Mouse (Mus musculus) testis, adult 2 months (tissue): ENCODE measurements around the gene Washc3. TPM values are rescaled to one million over a fixed set of nuclear protein-coding genes. Genes with fewer than 3 reads are reported as not detected.

Experiments used
- H3K27ac ChIP-seq: fragments of 200-500 bp; 2 replicates; pipeline ENCODE4 v1.5.1; 2012; ENCODE audit warnings: low read depth, low read length; ENCODE audit not compliant: control insufficient read depth, insufficient read depth
- H3K27me3 ChIP-seq: fragments of 200-500 bp; 2 replicates; pipeline ENCODE4 v1.6.1; 2012; ENCODE audit warnings: mild to moderate bottlenecking, low read length, moderate library complexity; ENCODE audit not compliant: control insufficient read depth, insufficient read depth
- H3K36me3 ChIP-seq: fragments of 200-500 bp; 2 replicates; pipeline ENCODE4 v1.6.1; 2012; ENCODE audit warnings: mild to moderate bottlenecking, low read length; ENCODE audit not compliant: control insufficient read depth, insufficient read depth
- H3K4me1 ChIP-seq: fragments of 200-500 bp; 2 replicates; pipeline ENCODE4 v1.6.1; 2012; ENCODE audit warnings: low read length; ENCODE audit not compliant: control insufficient read depth, insufficient read depth
- H3K4me3 ChIP-seq: fragments of 200-500 bp; 2 replicates; pipeline ENCODE4 v1.5.1; 2012; ENCODE audit warnings: low read depth, mild to moderate bottlenecking, low read length, moderate library complexity, mixed read lengths; ENCODE audit not compliant: control insufficient read depth
- CTCF ChIP-seq: fragments of 200-500 bp; IDR thresholded peaks from 2 replicates; pipeline ENCODE4 v1.5.1; 2012; ENCODE audit warnings: low read depth, mild to moderate bottlenecking, inconsistent platforms, low read length, moderate library complexity; ENCODE audit not compliant: control insufficient read depth, insufficient read depth, insufficient replicate concordance
- POLR2A ChIP-seq: fragments of 200-500 bp; IDR thresholded peaks from 2 replicates; pipeline ENCODE4 v1.6.1; 2012; ENCODE audit warnings: low read depth, mild to moderate bottlenecking, inconsistent platforms, low read length, moderate library complexity; ENCODE audit not compliant: control insufficient read depth
- polyA plus RNA-seq: library from polyadenylated mRNA; depleted of rRNA; stranded (reverse); fragments of >200 nt; gene quantifications from 2 replicates; pipeline ENCODE4 v1.2.3, GENCODE M21; 2012; rRNA removed

Gene Washc3
- polyA plus RNA-seq, 1 experiment, result 33.7 TPM

GRCm38 (mm10) chr10:88287261-88287660 is 86.4 kb downstream of the Washc3 start:
- Histone ChIP-seq H3K27ac (no peak overlapping the region), H3K4me1 (no peaks in the 10 kb centered on the region), H3K4me3 (no peak overlapping the region), H3K27me3 (no peaks in the 10 kb centered on the region), H3K36me3 (no peaks in the 10 kb centered on the region)
- no peak for TF ChIP-seq CTCF
- TF ChIP-seq POLR2A, result no peak

- Histone ChIP-seq H3K4me1 (no peaks in the 10 kb centered on the region), H3K36me3 (no peaks in the 10 kb centered on the region), H3K4me3 (no peak overlapping the region), H3K27me3 (no peaks in the 10 kb centered on the region), H3K27ac (no peak overlapping the region)
- no peak for TF ChIP-seq CTCF
- TF ChIP-seq POLR2A, result no peak
These were observed 87.2 kb downstream of the Washc3 start for GRCm38 (mm10) chr10:88288061-88288460.

GRCm38 (mm10) chr10:88295091-88295490 is 94.2 kb downstream of the Washc3 start:
- Histone ChIP-seq H3K4me3 (no peak overlapping the region), H3K27ac (no peak overlapping the region), H3K27me3 (no peaks in the 10 kb centered on the region), H3K36me3 (no peaks in the 10 kb centered on the region), H3K4me1 (peaks cover 2% of the 10 kb centered on the region; the same call in 1 of the 2 replicates)
- no peak for TF ChIP-seq POLR2A
- TF ChIP-seq CTCF, result no peak

Other genes starting within 250 kb of the Washc3 start
- gene Pmch, start 110.0 kb upstream of the Washc3 start, polyA plus RNA-seq, result not detected in 2 replicates
- gene Parpbp, start 54.2 kb upstream of the Washc3 start, polyA plus RNA-seq, result 4.7 TPM in 2 replicates
- gene Nup37, start 54.1 kb upstream of the Washc3 start, polyA plus RNA-seq, result 13.7 and 14.8 TPM in 2 replicates
- gene Dram1, start 178.0 kb downstream of the Washc3 start, polyA plus RNA-seq, result 30.7 and 34.2 TPM in 2 replicates
- gene Gnptab, start 178.0 kb downstream of the Washc3 start, polyA plus RNA-seq, result 8.1 and 10.0 TPM in 2 replicates